Mouse (Mus musculus) midbrain, embryonic 14.5 days (tissue): ENCODE results near the gene Ptpra. TPM values are rescaled to one million over a fixed set of nuclear protein-coding genes. Genes with fewer than 3 reads are reported as not detected.

Experiments used
- ATAC-seq: fragments of 200-750 bp; cut with Nextera tagmentation; 2 replicates; pipeline ENCODE4 v1.8.0; 2017; ENCODE audit warnings: moderate number of reproducible peaks, moderate library complexity; ENCODE audit not compliant: low FRiP score, low TSS enrichment
- DNase-seq: peaks from one replicate; pipeline ENCODE4 v3.0.0-alpha.2; 2015
- H3K27ac ChIP-seq: fragments of 300-500 bp; sonication (generic); replicated peaks from 2 replicates; pipeline ENCODE4 v1.5.1; 2014; ENCODE audit warnings: mild to moderate bottlenecking, low read depth, low read length, moderate library complexity
- H3K27me3 ChIP-seq: fragments of 300-500 bp; sonication (generic); 2 replicates; pipeline ENCODE4 v1.6.1; 2014; ENCODE audit warnings: low read length, control low read depth, mixed read lengths; ENCODE audit not compliant: control insufficient read depth, insufficient read depth
- H3K36me3 ChIP-seq: fragments of 300-500 bp; sonication (generic); 2 replicates; pipeline ENCODE4 v1.6.1; 2014; ENCODE audit warnings: low read length, control low read depth; ENCODE audit not compliant: control insufficient read depth, insufficient read depth
- H3K4me1 ChIP-seq: fragments of 300-500 bp; sonication (generic); 2 replicates; pipeline ENCODE4 v1.6.1; 2014; ENCODE audit warnings: mild to moderate bottlenecking, antibody characterized with exemption, low read length, control low read depth; ENCODE audit not compliant: control insufficient read depth, insufficient read depth
- H3K4me2 ChIP-seq: fragments of 300-500 bp; sonication (generic); 2 replicates; pipeline ENCODE4 v1.6.1; 2014; ENCODE audit warnings: mild to moderate bottlenecking, low read length, moderate library complexity
- H3K4me3 ChIP-seq: fragments of 300-500 bp; sonication (generic); replicated peaks from 2 replicates; pipeline ENCODE4 v1.5.1; 2014; ENCODE audit warnings: low read depth, low read length
- H3K9ac ChIP-seq: fragments of 300-500 bp; sonication (generic); replicated peaks from 2 replicates; pipeline ENCODE4 v1.6.1; 2014; ENCODE audit warnings: mild to moderate bottlenecking, low read length, moderate library complexity
- H3K9me3 ChIP-seq: fragments of 300-500 bp; sonication (generic); 2 replicates; pipeline ENCODE4 v1.6.1; 2016; ENCODE audit warnings: low read length, control low read depth, mixed read lengths; ENCODE audit not compliant: control insufficient read depth
- WGBS: fragments of 180-500 bp; shearing (Covaris S2); extraction: QIAGEN DNeasy Blood & Tissue Kit; methylation state at CpG from one replicate; pipeline ENCODE4 v1.1.7; 2014; 5-methylcytosine and 5-hydroxymethylcytosine counted together
- polyA plus RNA-seq: library from polyadenylated mRNA; unstranded; fragments of >200 nt; fragmentation: Nextera tagmentation; extraction: Ambion mirVana; gene quantifications from 2 replicates; pipeline ENCODE4 v1.2.1, GENCODE M21; 2014

Gene Ptpra
- polyA plus RNA-seq, 1 experiment from 2014 or later = 156 TPM

GRCm38 (mm10) chr2:130436769-130437168 is 13.3 kb upstream of the Ptpra start:
- H3K9me3 ChIP-seq = no peaks in the 10 kb centered on the region
- no peak overlapping the region for H3K27ac ChIP-seq
- ATAC-seq = no peak
- no peak overlapping the region for H3K4me3 ChIP-seq
- H3K36me3 ChIP-seq = peaks cover 52% of the 10 kb centered on the region
- H3K4me2 ChIP-seq = no peak overlapping the region
- no peak for DNase-seq
- 98% methylated on average over 1 of the region's 1 CpGs for WGBS
- H3K9ac ChIP-seq = no peak overlapping the region
- H3K4me1 ChIP-seq = no peaks in the 10 kb centered on the region
- no peaks in the 10 kb centered on the region for H3K27me3 ChIP-seq

GRCm38 (mm10) chr2:130438861-130439260 is 11.2 kb upstream of the Ptpra start:
- peaks cover 67% of the 10 kb centered on the region for H3K36me3 ChIP-seq
- DNase-seq (no peak), ATAC-seq (no peak)
- no peak overlapping the region for H3K9ac ChIP-seq
- no peak overlapping the region for H3K27ac ChIP-seq
- no peak overlapping the region for H3K4me3 ChIP-seq
- H3K4me1 ChIP-seq = no peaks in the 10 kb centered on the region
- H3K4me2 ChIP-seq = no peak overlapping the region
- H3K27me3 ChIP-seq = no peaks in the 10 kb centered on the region
- WGBS = 94% methylated on average over 3 of the region's 3 CpGs
- H3K9me3 ChIP-seq = no peaks in the 10 kb centered on the region

GRCm38 (mm10) chr2:130439840-130440480 is 10.1 kb upstream of the Ptpra start:
- H3K9me3 ChIP-seq = no peaks in the 10 kb centered on the region
- WGBS = 91% methylated on average over 4 of the region's 4 CpGs
- H3K9ac ChIP-seq = no peak overlapping the region
- no peaks in the 10 kb centered on the region for H3K27me3 ChIP-seq
- DNase-seq (no peak), ATAC-seq (no peak)
- peaks cover 74% of the 10 kb centered on the region for H3K36me3 ChIP-seq
- H3K4me1 ChIP-seq = no peaks in the 10 kb centered on the region
- H3K4me2 ChIP-seq = no peak overlapping the region
- no peak overlapping the region for H3K27ac ChIP-seq
- no peak overlapping the region for H3K4me3 ChIP-seq

GRCm38 (mm10) chr2:130442162-130442561 is 7.9 kb upstream of the Ptpra start:
- DNase-seq = no peak
- Histone ChIP-seq H3K9me3 (no peaks in the 10 kb centered on the region), H3K9ac (no peak overlapping the region), H3K27me3 (no peaks in the 10 kb centered on the region), H3K4me1 (no peaks in the 10 kb centered on the region), H3K27ac (no peak overlapping the region), H3K4me3 (no peak overlapping the region), H3K4me2 (no peak overlapping the region), H3K36me3 (peaks cover 83% of the 10 kb centered on the region)
- no peak for ATAC-seq
- WGBS = 66% methylated on average over 10 of the region's 10 CpGs

- Histone ChIP-seq H3K36me3 (peaks cover 21% of the 10 kb centered on the region), H3K4me3 (no peak overlapping the region), H3K27ac (no peak overlapping the region), H3K4me1 (peaks cover 19% of the 10 kb centered on the region), H3K9ac (no peak overlapping the region), H3K4me2 (no peak overlapping the region), H3K27me3 (0 out of 2 replicates have a peak, but pooled peaks cover 5% of the 10 kb centered on the region), H3K9me3 (no peaks in the 10 kb centered on the region)
- no peak for DNase-seq
- ATAC-seq = no peak
Measured at GRCm38 (mm10) chr2:130448449-130448848, 1.6 kb upstream of the Ptpra start.

GRCm38 (mm10) chr2:130449021-130449793 is 871 bp upstream of the Ptpra start:
- DNase-seq = peak; percentile 46
- Histone ChIP-seq H3K27me3 (0 out of 2 replicates have a peak, but pooled peaks cover 5% of the 10 kb centered on the region), H3K9me3 (no peaks in the 10 kb centered on the region), H3K4me3 (peak overlapping the region; percentile 89), H3K27ac (no peak overlapping the region), H3K4me1 (peaks cover 19% of the 10 kb centered on the region), H3K9ac (peak overlapping the region; percentile 89; the same call in 1 of the 2 replicates), H3K4me2 (peak overlapping the region; percentile 75), H3K36me3 (peaks cover 14% of the 10 kb centered on the region)
- 0 out of 2 replicates have a peak, but pooled peaks have one; percentile 2 for ATAC-seq
- 9% methylated on average over 17 of the region's 17 CpGs for WGBS

GRCm38 (mm10) chr2:130450434-130450796 is 337 bp downstream of the Ptpra start:
- Histone ChIP-seq H3K4me1 (peaks cover 19% of the 10 kb centered on the region), H3K9ac (peak overlapping the region; percentile 89), H3K36me3 (0 out of 2 replicates have a peak, but pooled peaks cover 6% of the 10 kb centered on the region), H3K9me3 (no peaks in the 10 kb centered on the region), H3K4me2 (peak overlapping the region; percentile 75), H3K4me3 (peak overlapping the region; percentile 89), H3K27me3 (0 out of 2 replicates have a peak, but pooled peaks cover 5% of the 10 kb centered on the region), H3K27ac (peak overlapping the region; percentile 85)
- under 1% methylated on average over 46 of the region's 47 CpGs for WGBS
- ATAC-seq = peak; percentile 83
- peak; percentile 81 for DNase-seq

- ATAC-seq = no peak
- WGBS = 73% methylated on average over 14 of the region's 14 CpGs
- peak; percentile 8 for DNase-seq
- Histone ChIP-seq H3K36me3 (no peaks in the 10 kb centered on the region), H3K4me3 (peak overlapping the region; percentile 89), H3K9ac (peak overlapping the region; percentile 89), H3K4me1 (peaks cover 19% of the 10 kb centered on the region), H3K27ac (no peak overlapping the region), H3K4me2 (peak overlapping the region; percentile 75), H3K9me3 (no peaks in the 10 kb centered on the region), H3K27me3 (0 out of 2 replicates have a peak, but pooled peaks cover 5% of the 10 kb centered on the region)
Measured at GRCm38 (mm10) chr2:130451086-130451726, 1.1 kb downstream of the Ptpra start.
